Mouse (Mus musculus) forebrain, embryonic 11.5 days (tissue): ENCODE data around the gene Cr1l. TPM values are rescaled to one million over a fixed set of nuclear protein-coding genes. Genes with fewer than 3 reads are reported as not detected.
A peak's percentile ranks its signal among the peaks of the same experiment; 100 is the strongest.

Source experiments
- ATAC-seq: fragments of 200-750 bp; cut with Nextera tagmentation; replicated peaks from 2 replicates; pipeline ENCODE4 v1.8.0; 2017; ENCODE audit warnings: moderate TSS enrichment; ENCODE audit not compliant: low FRiP score
- DNase-seq: peaks from one replicate; pipeline ENCODE4 v3.0.0-alpha.2; 2017; ENCODE audit warnings: low spot score
- H3K27ac ChIP-seq: fragments of 300-500 bp; sonication (generic); 2 replicates; pipeline ENCODE4 v1.5.1; 2014; ENCODE audit warnings: low read depth, low read length
- H3K27me3 ChIP-seq: fragments of 300-500 bp; sonication (generic); 2 replicates; pipeline ENCODE4 v1.6.1; 2014; ENCODE audit warnings: mild to moderate bottlenecking, low read length, mixed read lengths; ENCODE audit not compliant: control insufficient read depth, insufficient read depth
- H3K36me3 ChIP-seq: fragments of 300-500 bp; sonication (generic); 2 replicates; pipeline ENCODE4 v1.6.1; 2014; ENCODE audit warnings: mild to moderate bottlenecking, low read length, moderate library complexity, mixed read lengths; ENCODE audit not compliant: control insufficient read depth, insufficient read depth
- H3K4me1 ChIP-seq: fragments of 300-500 bp; sonication (generic); replicated peaks from 2 replicates; pipeline ENCODE4 v1.6.1; 2014; ENCODE audit warnings: low read length, mixed read lengths; ENCODE audit not compliant: control insufficient read depth, insufficient read depth
- H3K4me2 ChIP-seq: fragments of 300-500 bp; sonication (generic); 2 replicates; pipeline ENCODE4 v1.6.1; 2014; ENCODE audit warnings: low read depth, mild to moderate bottlenecking, low read length, moderate library complexity, mixed read lengths; ENCODE audit not compliant: severe bottlenecking
- H3K4me3 ChIP-seq: fragments of 300-500 bp; sonication (generic); 2 replicates; pipeline ENCODE4 v1.5.1; 2014; ENCODE audit warnings: low read depth, low read length
- H3K9ac ChIP-seq: fragments of 300-500 bp; sonication (generic); 2 replicates; pipeline ENCODE4 v1.6.1; 2014; ENCODE audit warnings: low read length
- H3K9me3 ChIP-seq: fragments of 300-500 bp; sonication (generic); 2 replicates; pipeline ENCODE4 v1.6.1; 2016; ENCODE audit warnings: low read length, mixed read lengths; ENCODE audit not compliant: control insufficient read depth
- WGBS: fragments of 180-500 bp; shearing (Covaris S2); extraction: QIAGEN DNeasy Blood & Tissue Kit; methylation state at CpG from one replicate; pipeline ENCODE4 v1.1.7; 2014; 5-methylcytosine and 5-hydroxymethylcytosine counted together
- polyA plus RNA-seq: library from polyadenylated mRNA; unstranded; fragments of >200 nt; fragmentation: Nextera tagmentation; extraction: Ambion mirVana; gene quantifications from 2 replicates; pipeline ENCODE4 v1.2.1, GENCODE M21; 2014

Cr1l gene
- polyA plus RNA-seq, 1 experiment from 2014 or later = 40.0 TPM

DNA sequence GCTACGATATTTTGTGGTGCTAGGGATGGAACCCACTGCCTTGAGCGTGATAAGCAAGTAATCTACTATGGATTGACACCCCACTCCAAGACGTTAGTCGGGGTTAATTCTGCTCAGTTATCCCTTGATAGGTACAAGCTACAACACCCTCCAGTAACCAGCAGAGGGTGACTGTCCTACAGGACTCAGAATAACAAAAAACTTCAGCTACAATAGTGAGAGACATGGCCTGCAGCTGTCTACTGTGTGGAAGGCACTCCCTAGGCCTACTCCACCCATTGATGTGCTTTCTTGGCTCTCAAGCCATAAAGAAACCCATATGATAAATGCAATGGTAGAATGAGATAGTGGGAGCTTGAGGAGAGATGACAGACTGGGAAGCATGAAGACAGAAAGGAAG, 17.8 kb downstream of the Cr1l start:
- WGBS = 83% methylated on average over 4 of the region's 4 CpGs
- no peak overlapping the region for H3K4me2 ChIP-seq
- H3K9ac ChIP-seq = no peak overlapping the region
- ATAC-seq = no peak
- no peak overlapping the region for H3K27ac ChIP-seq
- no peak for DNase-seq
- H3K4me1 ChIP-seq = no peaks in the 10 kb centered on the region
- H3K36me3 ChIP-seq = no peaks in the 10 kb centered on the region
- no peaks in the 10 kb centered on the region for H3K27me3 ChIP-seq
- H3K4me3 ChIP-seq = no peak overlapping the region
- H3K9me3 ChIP-seq = no peaks in the 10 kb centered on the region

GRCm38 (mm10) chr1:195100693-195101092, 30.7 kb downstream of the Cr1l start:
- H3K4me1 ChIP-seq = no peaks in the 10 kb centered on the region
- no peak overlapping the region for H3K9ac ChIP-seq
- no peak overlapping the region for H3K27ac ChIP-seq
- H3K27me3 ChIP-seq = no peaks in the 10 kb centered on the region
- H3K4me3 ChIP-seq = no peak overlapping the region
- no peaks in the 10 kb centered on the region for H3K36me3 ChIP-seq
- DNase-seq = no peak
- no peak for ATAC-seq
- H3K9me3 ChIP-seq = no peaks in the 10 kb centered on the region
- H3K4me2 ChIP-seq = no peak overlapping the region
- WGBS = 89% methylated on average over 4 of the region's 4 CpGs

DNA sequence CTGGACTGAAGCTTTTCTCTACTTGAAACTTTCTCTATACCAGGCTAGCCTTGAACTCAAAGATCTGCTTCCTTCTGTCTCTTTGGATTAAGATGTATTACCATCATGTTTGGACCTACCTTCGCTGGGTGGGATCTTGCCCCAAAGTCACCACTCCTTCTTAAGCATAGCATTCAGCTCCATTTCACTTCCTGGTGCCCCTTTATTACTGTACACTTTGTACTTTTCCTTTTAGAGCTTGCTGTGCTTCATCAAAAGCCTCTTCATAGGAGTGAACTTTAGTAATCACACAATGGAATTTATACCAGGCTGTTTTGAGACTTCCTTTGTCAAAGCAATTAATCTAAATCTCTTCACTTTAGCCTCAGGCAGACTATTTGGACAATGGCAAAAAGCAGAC, 33.4 kb downstream of the Cr1l start:
- H3K4me3 ChIP-seq = no peak overlapping the region
- H3K36me3 ChIP-seq = no peaks in the 10 kb centered on the region
- H3K4me1 ChIP-seq = no peaks in the 10 kb centered on the region
- no peaks in the 10 kb centered on the region for H3K27me3 ChIP-seq
- H3K9ac ChIP-seq = no peak overlapping the region
- DNase-seq (no peak), ATAC-seq (no peak)
- no peak overlapping the region for H3K27ac ChIP-seq
- H3K4me2 ChIP-seq = no peak overlapping the region
- 97% methylated on average over 1 of the region's 1 CpGs for WGBS
- H3K9me3 ChIP-seq = no peaks in the 10 kb centered on the region

DNA sequence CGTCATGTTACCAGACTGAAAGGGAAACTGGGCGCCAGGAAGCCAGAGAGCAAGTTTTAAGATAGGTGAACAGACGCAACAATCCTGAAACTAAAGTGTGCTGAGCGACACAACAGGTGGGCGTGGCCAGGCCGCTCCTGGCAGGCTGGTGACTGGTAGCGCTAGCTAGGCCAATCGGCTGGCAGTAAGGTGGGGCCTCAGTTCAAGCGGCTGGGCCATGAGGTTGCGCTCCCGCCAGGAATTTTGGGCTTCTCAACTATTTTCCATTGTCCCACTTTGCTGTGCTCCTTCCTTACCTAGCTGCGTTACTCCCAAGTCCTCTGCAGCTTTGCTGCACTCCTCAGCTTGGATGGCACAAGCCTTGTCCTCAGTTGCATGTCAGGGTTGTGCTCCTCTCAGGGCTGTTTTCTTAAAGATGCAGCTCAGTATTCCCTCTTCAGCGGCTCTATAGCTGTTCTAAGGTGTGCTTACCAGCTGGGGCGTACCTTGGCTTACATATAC, 39.1 kb downstream of the Cr1l start, which contains the start of gene Cd46:
Cd46 (minus strand) TSS at position 30 of the 501 bp plus-strand sequence.
- WGBS = 4% methylated on average over 14 of the region's 14 CpGs
- H3K27ac ChIP-seq = no peak within 1 kb of the TSS

DNA sequence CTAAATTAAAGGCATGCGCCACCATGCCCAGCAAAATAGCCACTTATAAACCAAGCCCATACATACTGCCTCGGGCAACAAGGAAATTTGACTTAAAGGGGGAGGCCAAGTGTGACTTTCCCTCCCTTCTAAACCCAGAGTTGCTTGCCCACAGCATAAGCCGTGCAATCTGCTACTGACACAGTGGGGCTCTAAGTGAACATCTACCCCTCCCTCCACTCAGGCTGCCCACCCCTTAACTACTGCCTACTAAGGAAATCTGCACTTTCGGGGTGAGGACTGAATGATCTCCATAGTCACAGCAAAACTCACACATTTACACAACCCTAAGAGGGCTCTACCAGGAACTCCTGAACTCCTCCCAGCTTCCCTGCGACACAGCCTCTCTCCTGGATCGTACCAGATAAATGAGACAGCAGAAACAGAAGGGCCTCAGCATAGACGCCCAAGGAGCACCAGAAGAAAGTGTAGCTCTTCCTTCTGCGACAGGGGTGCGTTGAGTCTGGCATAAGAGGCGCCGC, 39.6 kb downstream of the Cr1l start:
- H3K4me1 ChIP-seq = no peaks in the 10 kb centered on the region; the same call in 1 of the 2 replicates
- peak overlapping the region; percentile 31 for H3K4me3 ChIP-seq
- 21% methylated on average over 11 of the region's 11 CpGs for WGBS
- H3K27me3 ChIP-seq = no peaks in the 10 kb centered on the region
- ATAC-seq = peak; percentile 81
- H3K27ac ChIP-seq = no peak overlapping the region
- no peak for DNase-seq
- peak overlapping the region; percentile 51 for H3K9ac ChIP-seq
- no peaks in the 10 kb centered on the region for H3K36me3 ChIP-seq
- peak overlapping the region; percentile 62 for H3K4me2 ChIP-seq
- H3K9me3 ChIP-seq = no peaks in the 10 kb centered on the region

More for the DNA sequence above, 39.1 kb downstream of the Cr1l start, which contains the start of gene Cd46:
- ATAC-seq (peak; percentile 98), DNase-seq (peak; percentile 87)
- no peaks in the 10 kb centered on the region for H3K9me3 ChIP-seq
- H3K4me1 ChIP-seq = no peaks in the 10 kb centered on the region; the same call in 1 of the 2 replicates
- peak within 1 kb of the TSS; percentile 51 for H3K9ac ChIP-seq
- peak within 1 kb of the TSS; percentile 62 for H3K4me2 ChIP-seq
- H3K27me3 ChIP-seq = no peaks in the 10 kb centered on the region
- H3K36me3 ChIP-seq = no peaks in the 10 kb centered on the region
- H3K4me3 ChIP-seq = peak within 1 kb of the TSS; percentile 31

GRCm38 (mm10) chr1:195082142-195082541, 49.2 kb downstream of the Cr1l start:
- Histone ChIP-seq H3K36me3 (no peaks in the 10 kb centered on the region), H3K4me2 (no peak overlapping the region), H3K9me3 (no peaks in the 10 kb centered on the region), H3K4me1 (no peaks in the 10 kb centered on the region), H3K4me3 (no peak overlapping the region), H3K9ac (no peak overlapping the region), H3K27me3 (no peaks in the 10 kb centered on the region), H3K27ac (no peak overlapping the region)
- DNase-seq (no peak), ATAC-seq (no peak)

Other genes starting within 250 kb of the Cr1l start
- 51.0 and 54.7 TPM in 2 replicates for gene Cd34, start 192.8 kb downstream of the Cr1l start, polyA plus RNA-seq
- gene Cd46, start 39.3 kb downstream of the Cr1l start, polyA plus RNA-seq = 0.64 and 1.5 TPM in 2 replicates
- 0.56 and 0.67 TPM in 2 replicates for gene Cr2, start 45.1 kb upstream of the Cr1l start, polyA plus RNA-seq